Mouse (Mus musculus) stomach, postnatal 0 days (tissue): ENCODE results near the gene Azin2. TPM values are rescaled to one million over a fixed set of nuclear protein-coding genes. Genes with fewer than 3 reads are reported as not detected.
A peak's percentile ranks its signal among the peaks of the same experiment; 100 is the strongest.

Source experiments
- ATAC-seq: fragments of 200-750 bp; cut with Nextera tagmentation; 2 replicates; pipeline ENCODE4 v1.8.0; 2017; ENCODE audit not compliant: low FRiP score, low TSS enrichment
- DNase-seq: peaks from one replicate; pipeline ENCODE4 v3.0.0-alpha.2; 2016; ENCODE audit warnings: low spot score
- H3K27ac ChIP-seq: fragments of 300-500 bp; sonication (generic); replicated peaks from 2 replicates; pipeline ENCODE4 v1.5.1; 2014; ENCODE audit warnings: mild to moderate bottlenecking, control low read depth
- H3K27me3 ChIP-seq: fragments of 300-500 bp; sonication (generic); 2 replicates; pipeline ENCODE4 v1.6.1; 2014; ENCODE audit warnings: low read length; ENCODE audit not compliant: control insufficient read depth, insufficient read depth
- H3K36me3 ChIP-seq: fragments of 300-500 bp; sonication (generic); 2 replicates; pipeline ENCODE4 v1.6.1; 2014; ENCODE audit warnings: low read length, mixed read lengths; ENCODE audit not compliant: control insufficient read depth, insufficient read depth
- H3K4me1 ChIP-seq: fragments of 300-500 bp; sonication (generic); replicated peaks from 2 replicates; pipeline ENCODE4 v1.6.1; 2014; ENCODE audit warnings: antibody characterized with exemption; ENCODE audit not compliant: control insufficient read depth, insufficient read depth
- H3K4me2 ChIP-seq: fragments of 300-500 bp; sonication (generic); replicated peaks from 2 replicates; pipeline ENCODE4 v1.6.1; 2014; ENCODE audit warnings: low read depth, mild to moderate bottlenecking, control low read depth, moderate library complexity
- H3K4me3 ChIP-seq: fragments of 300-500 bp; sonication (generic); 2 replicates; pipeline ENCODE4 v1.5.1; 2014; ENCODE audit warnings: low read depth, low read length, control low read depth
- H3K9ac ChIP-seq: fragments of 300-500 bp; sonication (generic); 2 replicates; pipeline ENCODE4 v1.6.1; 2014; ENCODE audit warnings: mild to moderate bottlenecking, low read length, control low read depth, mixed read lengths
- H3K9me3 ChIP-seq: fragments of 300-500 bp; sonication (generic); 2 replicates; pipeline ENCODE4 v1.6.1; 2016; ENCODE audit warnings: low read length; ENCODE audit not compliant: control insufficient read depth
- CTCF ChIP-seq: IDR thresholded peaks from 2 replicates; pipeline ENCODE4 v1.5.1; 2016; ENCODE audit warnings: antibody characterized with exemption, low read depth, mild to moderate bottlenecking, moderate library complexity
- EP300 ChIP-seq: optimal IDR thresholded peaks from 2 replicates; pipeline ENCODE3; 2016; ENCODE audit warnings: antibody characterized with exemption
- WGBS: fragments of 180-500 bp; shearing (Covaris S2); extraction: QIAGEN DNeasy Blood & Tissue Kit; methylation state at CpG from one replicate; pipeline ENCODE4 v1.1.7; 2014; 5-methylcytosine and 5-hydroxymethylcytosine counted together
- polyA plus RNA-seq: library from polyadenylated mRNA; unstranded; fragments of >200 nt; fragmentation: Nextera tagmentation; extraction: Ambion mirVana; gene quantifications from 2 replicates; pipeline ENCODE4 v1.2.1, GENCODE M21; 2015

Gene Azin2
- polyA plus RNA-seq = 10.8 and 12.3 TPM in 2 replicates

DNA sequence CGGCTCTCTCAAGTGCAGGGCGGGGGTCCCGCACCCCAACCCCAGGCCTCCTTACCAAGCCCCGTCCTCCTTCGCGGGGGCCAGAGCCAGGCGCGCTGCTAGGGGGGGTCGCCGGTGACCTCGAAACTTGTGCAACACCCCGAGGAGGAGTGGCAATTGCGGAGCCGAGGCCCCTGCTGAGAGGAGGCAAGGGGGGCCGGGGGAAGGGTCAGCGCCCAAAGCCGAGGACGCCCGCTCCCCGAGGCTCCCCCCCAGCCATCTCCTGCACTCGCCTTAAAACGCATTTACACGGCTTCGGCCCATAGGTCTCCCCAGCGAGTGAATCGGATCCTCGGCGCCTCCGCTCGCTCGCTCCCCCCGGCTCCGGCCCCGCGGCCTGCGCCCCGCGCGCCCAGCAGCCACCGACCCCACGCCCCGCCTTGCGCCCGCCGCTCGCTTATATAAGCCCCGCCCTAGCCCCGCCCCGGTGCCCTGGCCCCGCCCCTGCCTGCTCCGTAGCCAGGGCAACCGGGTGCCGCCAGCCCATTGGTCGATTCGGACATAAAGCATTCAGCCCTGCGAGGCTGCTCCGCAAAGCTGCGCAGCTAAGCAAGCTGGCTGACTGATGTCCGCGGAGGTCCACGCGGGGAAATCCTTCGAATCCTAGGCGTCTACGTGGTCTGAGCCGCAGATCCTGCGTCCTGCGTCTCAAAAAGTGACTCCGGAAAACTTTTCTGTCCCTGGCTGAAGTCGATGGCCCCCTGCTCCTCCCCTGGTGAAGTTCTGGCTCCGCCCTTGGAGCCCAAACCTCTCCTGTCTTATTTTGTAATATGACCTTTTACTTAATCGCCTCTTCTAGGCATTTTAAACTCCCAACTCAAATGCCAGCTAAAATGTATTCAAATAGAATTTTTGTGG, at the start of gene Azin2:
Azin2 (minus strand) TSS at position 414 of the 897 bp plus-strand sequence.
- Histone ChIP-seq H3K9ac (peak within 1 kb of the TSS; percentile 81), H3K36me3 (no peaks in the 10 kb centered on the region), H3K9me3 (no peaks in the 10 kb centered on the region), H3K4me2 (peak within 1 kb of the TSS; percentile 90), H3K27ac (peak within 1 kb of the TSS; percentile 67), H3K4me1 (no peaks in the 10 kb centered on the region), H3K27me3 (no peaks in the 10 kb centered on the region), H3K4me3 (peak within 1 kb of the TSS; percentile 69)
- DNase-seq (peak; percentile 94), ATAC-seq (peak; percentile 95)
- under 1% methylated on average over 41 of the region's 72 CpGs for WGBS
- TF ChIP-seq EP300 (no peak), CTCF (no peak)

DNA sequence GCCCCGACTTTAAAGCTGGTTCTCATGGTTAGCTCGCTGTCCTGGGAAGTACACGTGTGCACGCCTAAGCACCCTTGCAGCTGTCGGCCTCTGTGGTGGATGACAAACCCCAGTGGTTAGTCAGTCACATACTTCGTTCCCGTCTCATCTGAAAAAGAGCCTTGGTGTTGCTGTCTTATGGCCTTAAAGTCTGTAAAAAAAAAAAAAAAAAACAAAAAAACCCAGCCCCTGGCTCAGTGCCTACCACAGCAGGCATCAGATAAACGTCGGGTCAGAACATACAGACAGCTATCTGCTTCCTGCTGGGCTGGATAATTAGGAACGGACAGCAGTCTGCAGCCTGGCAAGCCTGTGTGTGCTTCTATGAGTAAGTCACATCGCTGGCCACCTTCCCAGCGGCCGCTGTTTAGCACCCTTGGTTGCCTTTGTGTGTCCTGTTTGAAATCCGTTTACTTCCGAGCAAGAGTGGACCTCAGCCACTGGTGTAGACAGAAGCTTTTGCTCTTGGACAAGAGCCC, 49.4 kb upstream of the Azin2 start:
- Histone ChIP-seq H3K27me3 (no peaks in the 10 kb centered on the region), H3K4me2 (no peak overlapping the region), H3K4me3 (no peak overlapping the region), H3K9ac (no peak overlapping the region; the same call in 1 of the 2 replicates), H3K4me1 (no peaks in the 10 kb centered on the region), H3K27ac (peak overlapping the region; percentile 18; the same call in 1 of the 2 replicates), H3K9me3 (no peaks in the 10 kb centered on the region), H3K36me3 (peaks cover 5% of the 10 kb centered on the region)
- DNase-seq (peak; percentile 49), ATAC-seq (peak; percentile 17; the same call in 1 of the 2 replicates)
- 38% methylated on average over 15 of the region's 15 CpGs for WGBS
- no peak for TF ChIP-seq EP300
- no peak for TF ChIP-seq CTCF

DNA sequence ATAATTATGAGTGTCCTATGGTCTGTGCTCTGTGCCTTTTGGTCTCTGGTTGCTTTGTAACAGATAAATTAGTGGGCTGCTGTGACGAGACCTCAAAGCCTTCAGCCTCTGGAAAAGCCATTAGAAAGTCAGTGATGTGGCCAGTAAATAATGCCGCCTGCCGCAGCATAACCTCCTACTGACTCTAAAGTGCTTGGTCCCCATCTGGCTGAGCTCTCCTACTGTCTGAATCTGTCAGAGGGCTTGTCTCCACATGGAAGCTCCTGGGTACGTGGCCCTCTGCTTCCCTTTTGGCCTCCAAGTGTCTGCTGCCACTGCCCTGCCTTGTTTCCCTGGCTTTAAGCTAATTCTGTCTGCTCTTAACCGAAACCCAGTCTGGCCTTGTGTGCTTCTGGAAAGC, 47.3 kb upstream of the Azin2 start:
- DNase-seq = no peak
- Histone ChIP-seq H3K9me3 (no peaks in the 10 kb centered on the region), H3K27me3 (no peaks in the 10 kb centered on the region), H3K36me3 (peaks cover 7% of the 10 kb centered on the region), H3K4me1 (no peaks in the 10 kb centered on the region), H3K27ac (no peak overlapping the region), H3K4me3 (no peak overlapping the region), H3K4me2 (no peak overlapping the region), H3K9ac (no peak overlapping the region)
- TF ChIP-seq CTCF = no peak
- WGBS = 70% methylated on average over 5 of the region's 5 CpGs
- no peak for ATAC-seq

DNA sequence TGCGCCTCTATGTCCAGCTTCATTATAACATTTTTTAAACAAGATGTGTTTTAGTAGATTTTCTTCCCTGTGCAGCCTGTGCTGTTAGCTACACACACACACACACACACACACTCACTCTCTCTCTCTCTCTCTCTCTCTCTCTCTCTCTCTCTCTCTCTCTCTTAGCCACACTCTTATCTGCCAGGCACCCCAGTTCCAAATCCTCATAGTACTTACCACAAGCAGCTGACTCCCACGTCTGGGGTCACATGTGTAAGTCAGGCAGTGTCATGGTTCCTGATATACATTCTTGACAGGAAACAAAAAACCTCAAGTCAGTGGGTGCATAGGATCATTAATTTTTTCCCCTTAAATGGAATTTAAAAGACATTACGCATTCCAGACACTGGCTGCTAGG, 46.4 kb upstream of the Azin2 start:
- DNase-seq = no peak
- peaks cover 9% of the 10 kb centered on the region for H3K36me3 ChIP-seq
- TF ChIP-seq EP300 (no peak), CTCF (no peak)
- H3K4me2 ChIP-seq = no peak overlapping the region
- no peaks in the 10 kb centered on the region for H3K4me1 ChIP-seq
- H3K9me3 ChIP-seq = no peaks in the 10 kb centered on the region
- no peaks in the 10 kb centered on the region for H3K27me3 ChIP-seq
- H3K4me3 ChIP-seq = no peak overlapping the region
- ATAC-seq = no peak
- H3K27ac ChIP-seq = no peak overlapping the region
- WGBS = 73% methylated on average over 3 of the region's 3 CpGs
- no peak overlapping the region for H3K9ac ChIP-seq

DNA sequence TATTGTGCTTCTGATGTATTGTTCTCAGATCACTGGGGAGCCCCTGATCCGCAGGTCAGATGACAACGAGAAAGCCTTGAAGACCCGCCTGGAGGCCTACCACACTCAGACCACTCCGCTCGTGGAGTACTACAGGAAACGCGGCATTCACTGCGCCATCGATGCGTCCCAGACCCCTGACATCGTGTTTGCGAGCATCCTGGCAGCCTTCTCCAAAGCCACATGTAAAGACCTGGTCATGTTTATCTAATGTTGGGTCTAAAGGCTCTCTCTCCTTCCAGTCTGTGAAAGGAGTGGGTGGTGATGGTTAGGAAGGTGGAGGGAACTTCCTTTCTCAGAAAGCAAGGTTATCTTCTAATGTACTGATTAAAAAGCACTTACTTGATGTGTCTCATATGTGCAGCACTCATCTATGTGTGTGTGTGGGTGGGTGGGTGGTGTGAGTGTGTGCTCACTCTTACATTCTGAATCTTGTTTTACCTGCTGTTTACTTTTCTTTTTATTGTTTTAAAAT, 45.8 kb upstream of the Azin2 start:
- Histone ChIP-seq H3K4me2 (no peak overlapping the region), H3K9ac (no peak overlapping the region), H3K9me3 (no peaks in the 10 kb centered on the region), H3K27me3 (no peaks in the 10 kb centered on the region), H3K27ac (no peak overlapping the region), H3K4me3 (no peak overlapping the region), H3K4me1 (no peaks in the 10 kb centered on the region), H3K36me3 (peaks cover 11% of the 10 kb centered on the region)
- 85% methylated on average over 12 of the region's 12 CpGs for WGBS
- DNase-seq (no peak), ATAC-seq (no peak)
- TF ChIP-seq CTCF = no peak
- TF ChIP-seq EP300 = no peak

DNA sequence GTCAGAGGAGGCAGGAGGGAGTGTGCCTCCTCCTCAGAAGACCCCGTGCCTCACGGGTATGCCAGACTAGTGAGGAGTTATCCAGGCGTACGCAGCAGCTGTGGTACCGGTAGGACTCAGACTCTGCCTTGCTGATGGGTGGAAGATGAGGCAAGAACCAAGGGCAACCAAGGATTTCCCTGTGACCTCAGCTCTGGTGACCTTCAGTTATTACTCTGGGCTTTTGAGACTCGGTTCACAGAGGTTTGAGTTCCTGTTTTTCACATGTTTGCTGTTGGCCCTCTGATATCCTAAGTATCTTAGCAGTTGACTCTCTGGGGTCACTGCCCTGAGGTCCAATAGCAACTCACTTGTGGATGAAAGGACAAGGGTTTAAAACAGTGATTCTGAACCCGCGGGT, 41.5 kb upstream of the Azin2 start:
- H3K27me3 ChIP-seq = no peaks in the 10 kb centered on the region
- no peak overlapping the region for H3K9ac ChIP-seq
- no peak for TF ChIP-seq EP300
- no peak for TF ChIP-seq CTCF
- no peaks in the 10 kb centered on the region for H3K9me3 ChIP-seq
- no peak overlapping the region for H3K4me3 ChIP-seq
- WGBS = 87% methylated on average over 8 of the region's 8 CpGs
- DNase-seq (no peak), ATAC-seq (no peak)
- H3K36me3 ChIP-seq = peaks cover 25% of the 10 kb centered on the region
- H3K4me2 ChIP-seq = no peak overlapping the region
- no peaks in the 10 kb centered on the region for H3K4me1 ChIP-seq
- no peak overlapping the region for H3K27ac ChIP-seq
